Mouse (Mus musculus): ENCODE measurements around the gene Mrgprx2. TPM values are rescaled to one million over a fixed set of nuclear protein-coding genes. Genes with fewer than 3 reads are reported as not detected.

The Mrgprx2 gene
- polyA plus RNA-seq (2015; fragmentation: Nextera tagmentation; extraction: Ambion mirVana) = 0.12 and 0.15 TPM in 2 replicates

DNA sequence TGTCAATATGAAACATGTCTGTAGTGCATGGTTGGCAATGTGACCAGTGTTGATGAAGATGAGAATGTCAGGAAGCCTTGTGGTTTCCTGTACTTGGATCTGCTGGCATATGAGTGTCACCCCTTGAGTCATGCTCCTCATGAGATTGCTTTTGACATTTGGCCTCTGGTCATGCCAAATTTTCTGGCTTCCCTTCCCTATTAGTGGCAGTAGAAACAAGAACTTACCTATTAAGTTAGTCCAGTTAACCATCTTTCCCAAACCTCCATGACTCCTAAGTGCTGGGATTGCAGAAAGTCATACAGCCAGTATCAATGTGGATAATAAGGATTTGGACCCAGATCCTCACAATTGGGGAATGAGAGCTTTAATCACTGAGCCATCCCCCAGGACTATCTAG, at the start of gene Mrgprx2:
Gene Mrgprx2 (minus strand): TSS at position 101 of the 400 bp plus-strand sequence.

GRCm38 (mm10) chr7:48456242-48456641, 42.9 kb downstream of the Mrgprx2 start, which contains the start of gene Mrgprb1:
Mrgprb1 (minus strand) TSS chr7:48456342.

Other genes starting within 250 kb of the Mrgprx2 start
- gene Mrgprb8, start 110.8 kb downstream of the Mrgprx2 start, polyA plus RNA-seq (2015; fragmentation: Nextera tagmentation; extraction: Ambion mirVana) = not detected in 2 replicates
- 0.42 and 0.62 TPM in 2 replicates for gene Mrgprb1, start 43.0 kb downstream of the Mrgprx2 start, polyA plus RNA-seq (2015; fragmentation: Nextera tagmentation; extraction: Ambion mirVana)
- 0.58 and 0.97 TPM in 2 replicates for gene Mrgprb2, start 58.8 kb upstream of the Mrgprx2 start, polyA plus RNA-seq (2015; fragmentation: Nextera tagmentation; extraction: Ambion mirVana)
- not detected in 2 replicates for gene Mrgprb3, start 144.5 kb upstream of the Mrgprx2 start, polyA plus RNA-seq (2015; fragmentation: Nextera tagmentation; extraction: Ambion mirVana)